Mouse (Mus musculus): ENCODE measurements around the gene Ptges. TPM values are rescaled to one million over a fixed set of nuclear protein-coding genes. Genes with fewer than 3 reads are reported as not detected.

The Ptges gene
- total RNA-seq, 2 experiments from 2014 or later = 1.7 to 1.9 TPM

- intact Hi-C loops (cut with DNase I) = no loop called here
- DNase-seq = no peak
Measured at GRCm38 (mm10) chr2:30863574-30863973, 66.1 kb downstream of the Ptges start.

- no peak for DNase-seq
- intact Hi-C loops (cut with DNase I) = no loop called here
Measured at GRCm38 (mm10) chr2:30862081-30862480, 67.6 kb downstream of the Ptges start.

GRCm38 (mm10) chr2:30859782-30860181 is 69.9 kb downstream of the Ptges start:
- DNase-seq = no peak
- intact Hi-C loops (cut with DNase I) = no loop called here

GRCm38 (mm10) chr2:30857076-30857475 is 72.6 kb downstream of the Ptges start:
- intact Hi-C loops (cut with DNase I) = no loop called here
- DNase-seq = no peak

GRCm38 (mm10) chr2:30852771-30853313 is 76.8 kb downstream of the Ptges start:
- intact Hi-C loops (cut with DNase I) = no loop called here
- no peak for DNase-seq

- no peak for DNase-seq
- intact Hi-C loops (cut with DNase I) = no loop called here
Measured at GRCm38 (mm10) chr2:30850581-30850980, 79.1 kb downstream of the Ptges start.

GRCm38 (mm10) chr2:30848184-30848583 is 81.5 kb downstream of the Ptges start:
- no peak for DNase-seq
- intact Hi-C loops (cut with DNase I) = no loop called here

- intact Hi-C loops (cut with DNase I) = no loop called here
- no peak for DNase-seq
Measured at GRCm38 (mm10) chr2:30846723-30847122, 82.9 kb downstream of the Ptges start.

GRCm38 (mm10) chr2:30846236-30846635 is 83.4 kb downstream of the Ptges start:
- no peak for DNase-seq
- intact Hi-C loops (cut with DNase I) = no loop called here

- intact Hi-C loops (cut with DNase I) = no loop called here
- peak; percentile 31 to 50 for DNase-seq
Measured at GRCm38 (mm10) chr2:30845152-30846070, 84.3 kb downstream of the Ptges start.

GRCm38 (mm10) chr2:30842615-30843014 is 87.0 kb downstream of the Ptges start:
- intact Hi-C loops (cut with DNase I) = no loop called here
- no peak for DNase-seq

Other genes starting within 250 kb of the Ptges start
- gene 1700001O22Rik, start 126.2 kb downstream of the Ptges start, total RNA-seq (2021) = under 1 TPM; 0.67 to 0.76 TPM
- 10 to 100 TPM; 23.4 to 27.8 TPM for gene Ntmt1, start 122.0 kb downstream of the Ptges start, total RNA-seq (2021)
- gene Asb6, start 99.5 kb downstream of the Ptges start, total RNA-seq (2021) = 1 to 10 TPM; 7.3 to 8.1 TPM
- gene Prrx2, start 94.9 kb downstream of the Ptges start, total RNA-seq (2021) = 1 to 10 TPM in 1 of 2 experiments, under 1 TPM in 1; 0.41 to 1.1 TPM
- gene Tor1b, start 23.1 kb upstream of the Ptges start, total RNA-seq (2021) = 10 to 100 TPM; 25.3 to 29.3 TPM
- 10 to 100 TPM; 11.0 to 12.5 TPM for gene Tor1a, start 38.1 kb upstream of the Ptges start, total RNA-seq (2021)
- 10 to 100 TPM; 19.6 to 22.5 TPM for gene BC005624, start 52.3 kb upstream of the Ptges start, total RNA-seq (2021)
- 10 to 100 TPM; 50.6 to 53.1 TPM for gene Usp20, start 52.4 kb upstream of the Ptges start, total RNA-seq (2021)
- gene Fnbp1, start 212.1 kb upstream of the Ptges start, total RNA-seq (2021) = 10 to 100 TPM; 51.7 to 57.9 TPM
- 10 to 100 TPM; 30.3 to 38.7 TPM for gene Gpr107, start 222.5 kb upstream of the Ptges start, total RNA-seq (2021)

Data from heart, postnatal 36 days (tissue).